Mouse (Mus musculus): ENCODE measurements around the gene Dnajc17.

Gene Dnajc17

GRCm38 (mm10) chr2:119198934-119199333 is 9.7 kb downstream of the Dnajc17 start:
- no peak for DNase-seq (ENCODE audit: extremely low spot score, low spot score)

- DNase-seq (ENCODE audit: extremely low spot score, low spot score) = no peak
Measured at GRCm38 (mm10) chr2:119198049-119198448, 10.5 kb downstream of the Dnajc17 start.

- DNase-seq (ENCODE audit: extremely low spot score, low spot score) = no peak
Measured at GRCm38 (mm10) chr2:119197493-119197892, 11.1 kb downstream of the Dnajc17 start.

GRCm38 (mm10) chr2:119196316-119197108 is 12.1 kb downstream of the Dnajc17 start:
- no peak for DNase-seq (ENCODE audit: extremely low spot score, low spot score)

GRCm38 (mm10) chr2:119194140-119194539 is 14.5 kb downstream of the Dnajc17 start:
- no peak for DNase-seq (ENCODE audit: extremely low spot score, low spot score)

- DNase-seq (ENCODE audit: extremely low spot score, low spot score) = no peak
Measured at GRCm38 (mm10) chr2:119190969-119191368, 17.6 kb downstream of the Dnajc17 start.

- peak; percentile 90 for DNase-seq (ENCODE audit: extremely low spot score, low spot score)
Measured at GRCm38 (mm10) chr2:119189029-119189710, 19.4 kb downstream of the Dnajc17 start.

GRCm38 (mm10) chr2:119182914-119183313 is 25.7 kb downstream of the Dnajc17 start:
- DNase-seq (ENCODE audit: extremely low spot score, low spot score) = no peak

GRCm38 (mm10) chr2:119177384-119177939 is 31.1 kb downstream of the Dnajc17 start:
- no peak for DNase-seq (ENCODE audit: extremely low spot score, low spot score)

- DNase-seq (ENCODE audit: extremely low spot score, low spot score) = no peak
Measured at GRCm38 (mm10) chr2:119176761-119177160, 31.8 kb downstream of the Dnajc17 start.

GRCm38 (mm10) chr2:119175614-119176013 is 33.0 kb downstream of the Dnajc17 start:
- DNase-seq (ENCODE audit: extremely low spot score, low spot score) = no peak

- DNase-seq (ENCODE audit: extremely low spot score, low spot score) = no peak
Measured at GRCm38 (mm10) chr2:119174866-119175265, 33.7 kb downstream of the Dnajc17 start.

- DNase-seq (ENCODE audit: extremely low spot score, low spot score) = no peak
Measured at GRCm38 (mm10) chr2:119173991-119174651, 34.5 kb downstream of the Dnajc17 start, which contains the start of gene Gm14137. Gm14137 (plus strand) TSS chr2:119174509.

- DNase-seq (ENCODE audit: extremely low spot score, low spot score) = no peak
Measured at GRCm38 (mm10) chr2:119172862-119173576, 35.6 kb downstream of the Dnajc17 start.

GRCm38 (mm10) chr2:119172446-119172845 is 36.1 kb downstream of the Dnajc17 start:
- no peak for DNase-seq (ENCODE audit: extremely low spot score, low spot score)

GRCm38 (mm10) chr2:119171574-119171973 is 37.0 kb downstream of the Dnajc17 start:
- DNase-seq (ENCODE audit: extremely low spot score, low spot score) = no peak

- DNase-seq (ENCODE audit: extremely low spot score, low spot score) = no peak
Measured at GRCm38 (mm10) chr2:119170282-119170681, 38.3 kb downstream of the Dnajc17 start.

GRCm38 (mm10) chr2:119167866-119168256 is 40.7 kb downstream of the Dnajc17 start:
- DNase-seq (ENCODE audit: extremely low spot score, low spot score) = peak; percentile 45

GRCm38 (mm10) chr2:119166901-119167865 is 41.4 kb downstream of the Dnajc17 start, which contains the start of gene Gchfr:
Gchfr (plus strand) TSS chr2:119167773.
- peak; percentile 72 for DNase-seq (ENCODE audit: extremely low spot score, low spot score)

GRCm38 (mm10) chr2:119165401-119165800 is 43.2 kb downstream of the Dnajc17 start:
- DNase-seq (ENCODE audit: extremely low spot score, low spot score) = no peak

Measured in neural tube, embryonic 10.5 days (tissue).